Mouse (Mus musculus) megakaryocyte, embryonic 14.5 days (primary cell): ENCODE results near the gene Eef1g.

Experiments
- FLI1 ChIP-seq: IDR thresholded peaks from 2 replicates; pipeline ENCODE4 v1.6.1; 2012; ENCODE audit warnings: low read length, inconsistent platforms, mixed read lengths
- GATA1 ChIP-seq: IDR thresholded peaks from 3 replicates; pipeline ENCODE4 v1.6.1; 2012; ENCODE audit warnings: mixed read lengths, low read length, inconsistent platforms, borderline replicate concordance

- TF ChIP-seq GATA1 (no peak), FLI1 (no peak)
Measured at GRCm38 (mm10) chr19:8942276-8942964, 24.4 kb upstream of the Eef1g start.
